Mouse (Mus musculus): ENCODE data around the gene Gm21719. TPM values are rescaled to one million over a fixed set of nuclear protein-coding genes. Genes with fewer than 3 reads are reported as not detected.

Gm21719 gene
- not detected in 2 replicates for polyA plus RNA-seq (2015; fragmentation: Nextera tagmentation; extraction: Ambion mirVana)

GRCm38 (mm10) chrY:6682772-6683171, at the start of gene Gm21719:
Gene Gm21719 (minus strand): TSS chrY:6682872.

Other genes starting within 250 kb of the Gm21719 start
- gene Gm28919, start 99.3 kb downstream of the Gm21719 start, polyA plus RNA-seq (2015; fragmentation: Nextera tagmentation; extraction: Ambion mirVana): not detected in 2 replicates
- gene Gm20830, start 235.4 kb upstream of the Gm21719 start, polyA plus RNA-seq (2015; fragmentation: Nextera tagmentation; extraction: Ambion mirVana): not detected in 2 replicates

Measured in adrenal gland, postnatal 0 days (tissue).